Mouse (Mus musculus): Measurements from ENCODE around the gene Arl6ip5. TPM values are rescaled to one million over a fixed set of nuclear protein-coding genes. Genes with fewer than 3 reads are reported as not detected.
"Not testable (repeated sequence)": the region's sequence is repeated elsewhere in the genome, so short reads cannot be mapped to it uniquely, and the experiment has no call there.

The Arl6ip5 gene
- polyA plus RNA-seq, 1 experiment from 2014 or later: 165 TPM

DNA sequence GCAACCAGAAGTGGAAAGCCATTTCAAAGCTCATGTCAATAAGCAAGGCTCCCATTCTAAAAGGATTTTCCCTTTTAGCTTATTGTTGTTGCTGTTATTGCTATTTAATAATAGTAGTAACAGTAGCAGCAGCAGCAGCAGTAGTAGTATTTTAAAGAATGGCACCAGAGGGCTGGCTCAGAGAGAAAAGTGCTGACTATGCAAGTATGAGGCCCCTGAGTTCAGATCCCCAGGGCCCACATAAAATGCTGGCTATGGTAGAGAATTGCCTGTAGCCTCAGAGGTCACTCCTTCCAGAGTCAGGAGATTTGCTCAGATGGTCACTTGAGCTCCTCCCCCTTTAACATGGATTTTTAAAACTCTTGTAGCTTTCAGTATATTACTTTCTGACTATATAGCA is 34.7 kb downstream of the Arl6ip5 start:
- in situ Hi-C loops (cut with MboI; ENCODE audit: low pct_unique_long_range_greater_than_20kb): no loop called here
- DNase-seq (ENCODE audit: low read depth, low spot score) (no peak), ATAC-seq (no peak)
- CTCF ChIA-PET: interaction anchor here (0.9 to 1.3 kb wide), 6 partner anchors 10 to 281 kb away, joined by 3 to 9 read pairs (median 3); no protein-coding TSS in a partner anchor
- TF ChIP-seq CTCF (IDR thresholded peaks at IDR 0.05): no peak
- H3K27me3 ChIP-seq: no peaks in the 10 kb centered on the region
- POLR2A ChIA-PET: no interaction called here

DNA sequence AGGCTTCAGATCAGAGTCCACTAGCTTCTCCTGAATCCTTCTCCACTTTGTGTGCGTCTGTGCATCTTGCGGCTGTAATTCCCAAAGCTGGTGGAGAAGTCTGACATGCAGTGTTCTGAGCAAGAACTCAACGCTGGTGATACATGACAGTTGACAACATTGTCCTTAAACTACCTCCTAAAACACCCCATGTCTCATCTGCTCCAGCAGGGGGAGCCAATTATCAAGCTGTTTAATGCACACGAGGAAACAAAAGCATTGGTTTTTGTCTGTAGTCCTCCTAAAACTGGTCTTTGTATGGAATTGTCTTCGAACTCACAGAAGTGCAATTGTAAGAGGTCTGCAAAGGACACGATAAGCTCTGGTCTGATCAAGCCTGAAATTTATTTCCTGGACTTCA is 40.5 kb downstream of the Arl6ip5 start:
- in situ Hi-C loops (cut with MboI; ENCODE audit: low pct_unique_long_range_greater_than_20kb): loop anchor here (5.0 kb wide), 1 partner anchor 166 kb away; no protein-coding TSS in a partner anchor
- ATAC-seq (peak; percentile 51), DNase-seq (ENCODE audit: low read depth, low spot score) (no peak)
- POLR2A ChIA-PET: interaction anchor here (0.6 kb wide), 1 partner anchor 88 kb away, joined by 5 read pairs; no protein-coding TSS in a partner anchor
- H3K27me3 ChIP-seq: no peaks in the 10 kb centered on the region
- CTCF ChIA-PET: interaction anchor here (0.8 to 3.6 kb wide), 22 partner anchors 9 to 281 kb away, joined by 3 to 21 read pairs (median 5); partner anchors contain the start of genes Arl6ip5 and Uba3
- TF ChIP-seq CTCF (IDR thresholded peaks at IDR 0.05): peak; percentile 86

DNA sequence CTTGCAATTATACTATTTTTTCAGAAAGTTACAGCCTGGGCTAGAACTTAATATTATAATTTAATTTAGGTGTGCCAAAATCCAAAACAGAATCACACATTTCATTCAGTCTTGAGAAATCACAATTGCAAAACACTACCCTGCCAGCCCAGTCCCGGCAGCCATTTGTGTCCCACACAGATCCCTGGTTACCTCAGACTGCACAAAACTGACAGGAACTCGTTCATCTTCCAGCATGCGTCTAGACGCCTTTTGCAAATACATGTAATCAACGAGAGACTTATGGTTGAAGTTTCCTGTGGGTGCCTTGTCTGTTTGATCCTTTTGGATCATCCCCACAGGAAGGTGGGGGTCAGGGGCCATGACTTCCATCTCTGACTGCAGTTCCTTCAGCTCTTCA is 41.6 kb downstream of the Arl6ip5 start:
- in situ Hi-C loops (cut with MboI; ENCODE audit: low pct_unique_long_range_greater_than_20kb): loop anchor here (5.0 kb wide), 1 partner anchor 165 kb away; no protein-coding TSS in a partner anchor
- DNase-seq (ENCODE audit: low read depth, low spot score): no peak
- CTCF ChIA-PET: interaction anchor here (0.7 to 3.6 kb wide), 9 partner anchors 10 to 487 kb away, joined by 3 to 21 read pairs (median 4); partner anchors contain the start of gene Arl6ip5
- TF ChIP-seq CTCF (IDR thresholded peaks at IDR 0.05): no peak
- H3K27me3 ChIP-seq: no peaks in the 10 kb centered on the region
- POLR2A ChIA-PET: no interaction called here
- ATAC-seq: no peak

DNA sequence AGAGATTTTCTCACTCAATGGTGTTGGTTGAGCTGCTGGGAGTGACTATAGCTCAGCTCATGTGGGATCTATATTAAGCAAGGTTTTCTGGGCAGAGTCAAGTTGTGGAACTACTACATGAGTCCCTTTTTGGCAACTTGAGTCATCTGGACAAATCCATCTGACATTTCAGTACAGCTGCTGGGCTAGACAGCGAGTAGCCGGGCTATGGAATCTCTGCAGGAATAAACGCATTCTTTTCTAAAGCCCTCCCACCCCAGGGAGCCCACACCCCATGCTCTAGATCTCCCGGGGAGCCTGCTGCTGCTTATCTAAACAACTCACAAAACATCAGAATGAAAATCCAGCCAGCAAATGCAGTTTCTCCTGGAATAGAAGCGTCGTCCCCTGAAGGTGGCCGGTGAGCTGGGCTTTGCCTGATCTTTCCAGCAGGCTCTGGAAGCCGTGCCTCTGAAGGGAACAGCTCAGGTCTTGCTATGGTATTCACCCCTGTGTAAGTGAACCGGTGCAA is 42.3 kb downstream of the Arl6ip5 start, which contains the start of gene Lmod3:
Gene Lmod3 (minus strand): TSS at position 49 of the 511 bp plus-strand sequence.
- ChIA-PET CTCF (interaction anchor here (0.8 to 3.6 kb wide), 6 partner anchors 14 to 487 kb away, joined by 3 to 21 read pairs (median 4); no protein-coding TSS in a partner anchor), POLR2A (no interaction called here)
- DNase-seq (ENCODE audit: low read depth, low spot score) (no peak), ATAC-seq (no peak)
- in situ Hi-C loops (cut with MboI; ENCODE audit: low pct_unique_long_range_greater_than_20kb): loop anchor here (5.0 kb wide), 1 partner anchor 165 kb away; no protein-coding TSS in a partner anchor
- no peaks in the 10 kb centered on the region for H3K27me3 ChIP-seq
- no peak for TF ChIP-seq CTCF (IDR thresholded peaks at IDR 0.05)

DNA sequence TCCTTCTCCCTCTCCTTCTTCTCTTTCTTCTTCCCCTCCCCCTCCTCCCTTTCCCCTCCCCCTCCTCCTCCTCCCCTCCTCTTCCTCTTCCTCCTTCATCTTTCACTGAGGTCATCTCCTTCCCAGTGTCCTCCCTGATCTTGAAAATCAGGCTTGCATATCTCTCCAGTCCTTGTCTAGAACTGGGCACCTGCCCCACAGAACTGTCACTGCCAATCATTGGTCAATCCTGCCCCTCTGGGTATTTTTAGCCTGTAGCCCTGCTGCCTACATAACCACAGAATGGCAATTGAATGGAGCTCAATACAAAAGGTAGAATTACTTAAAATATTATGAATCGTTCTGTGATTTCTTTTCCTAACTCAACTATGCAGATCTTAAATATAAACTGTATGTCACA is 48.0 kb downstream of the Arl6ip5 start:
- in situ Hi-C loops (cut with MboI; ENCODE audit: low pct_unique_long_range_greater_than_20kb): loop anchor here (5.0 kb wide), 1 partner anchor 264 kb away; no protein-coding TSS in a partner anchor
- POLR2A ChIA-PET: no interaction called here
- DNase-seq (ENCODE audit: low read depth, low spot score) (no peak), ATAC-seq (no peak)
- H3K27me3 ChIP-seq: no peaks in the 10 kb centered on the region
- TF ChIP-seq CTCF (IDR thresholded peaks at IDR 0.05): no peak
- CTCF ChIA-PET: no interaction called here

DNA sequence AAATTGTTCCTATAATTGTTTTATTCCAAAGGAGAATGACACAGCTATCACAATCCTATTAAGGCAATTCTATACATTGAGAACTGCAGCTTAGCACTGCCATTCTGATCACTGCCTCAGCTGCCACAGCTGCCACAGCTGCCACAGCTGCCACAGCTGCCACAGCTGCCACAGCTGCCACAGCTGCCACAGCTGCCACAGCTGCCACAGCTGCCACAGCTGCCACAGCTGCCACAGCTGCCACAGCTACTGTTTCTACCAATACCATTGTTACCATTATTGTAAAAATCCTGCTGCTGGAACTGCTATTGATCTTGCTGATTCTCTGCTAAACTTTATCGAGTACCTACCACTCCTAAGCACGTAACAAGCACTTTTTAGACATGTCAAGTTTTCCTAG is 49.4 kb downstream of the Arl6ip5 start:
- H3K27me3 ChIP-seq; DNase-seq (ENCODE audit: low read depth, low spot score); POLR2A ChIA-PET; ATAC-seq: not testable (repeated sequence)
- in situ Hi-C loops (cut with MboI; ENCODE audit: low pct_unique_long_range_greater_than_20kb): loop anchor here (5.0 kb wide), 1 partner anchor 262 kb away; no protein-coding TSS in a partner anchor
- CTCF ChIA-PET: interaction anchor here (1.1 to 1.4 kb wide), 3 partner anchors 9 to 157 kb away, joined by 3 to 7 read pairs (median 4); no protein-coding TSS in a partner anchor

DNA sequence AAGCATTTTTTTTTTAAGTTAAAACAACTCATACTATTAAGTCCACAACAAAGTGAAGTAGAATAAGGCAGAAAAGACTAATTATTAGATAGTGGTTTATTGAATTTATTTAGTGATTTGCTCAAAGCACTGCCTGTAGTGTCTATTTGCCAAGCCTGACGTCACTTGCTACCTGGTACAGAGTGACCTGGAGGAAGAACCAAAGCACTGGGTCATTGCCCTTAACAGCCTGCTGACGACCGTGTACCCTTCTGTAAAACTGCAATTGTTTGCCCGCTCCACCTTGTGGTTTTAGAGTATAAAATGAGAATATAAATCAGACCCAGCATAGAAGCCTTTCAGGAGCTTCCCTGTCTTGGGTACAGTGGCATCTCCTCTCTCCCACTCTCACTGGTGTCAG is 51.7 kb downstream of the Arl6ip5 start:
- POLR2A ChIA-PET: interaction anchor here (0.7 kb wide), 1 partner anchor 153 kb away, joined by 6 read pairs; no protein-coding TSS in a partner anchor
- ATAC-seq (no peak), DNase-seq (ENCODE audit: low read depth, low spot score) (no peak)
- in situ Hi-C loops (cut with MboI; ENCODE audit: low pct_unique_long_range_greater_than_20kb): no loop called here
- CTCF ChIA-PET: interaction anchor here (0.7 to 1.8 kb wide), 2 partner anchors 10 to 19 kb away, joined by 3 read pairs; no protein-coding TSS in a partner anchor
- no peak for TF ChIP-seq CTCF (IDR thresholded peaks at IDR 0.05)
- no peaks in the 10 kb centered on the region for H3K27me3 ChIP-seq

DNA sequence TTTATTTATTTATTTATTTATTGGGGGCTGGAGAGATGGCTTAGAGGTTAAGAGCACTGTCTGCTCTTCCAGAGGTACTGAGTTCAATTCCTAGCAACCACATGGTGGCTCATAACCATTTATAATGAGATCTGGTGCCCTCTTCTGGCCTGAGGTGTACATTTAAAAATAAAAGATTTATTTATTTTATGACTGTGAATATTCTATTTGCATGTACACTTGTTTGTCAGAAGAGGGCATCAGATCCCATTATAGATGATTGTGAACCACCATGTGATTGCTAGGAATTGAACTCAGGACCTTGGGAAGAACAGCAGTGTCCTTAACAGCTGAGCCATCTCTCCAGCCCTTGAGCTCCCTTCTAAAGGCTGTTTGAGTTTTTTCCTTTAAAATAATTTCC is 53.3 kb downstream of the Arl6ip5 start:
- in situ Hi-C loops (cut with MboI; ENCODE audit: low pct_unique_long_range_greater_than_20kb); POLR2A ChIA-PET; H3K27me3 ChIP-seq; CTCF ChIA-PET; ATAC-seq; DNase-seq (ENCODE audit: low read depth, low spot score): not testable (repeated sequence)
- peak; percentile 60 for TF ChIP-seq CTCF (IDR thresholded peaks at IDR 0.05)

DNA sequence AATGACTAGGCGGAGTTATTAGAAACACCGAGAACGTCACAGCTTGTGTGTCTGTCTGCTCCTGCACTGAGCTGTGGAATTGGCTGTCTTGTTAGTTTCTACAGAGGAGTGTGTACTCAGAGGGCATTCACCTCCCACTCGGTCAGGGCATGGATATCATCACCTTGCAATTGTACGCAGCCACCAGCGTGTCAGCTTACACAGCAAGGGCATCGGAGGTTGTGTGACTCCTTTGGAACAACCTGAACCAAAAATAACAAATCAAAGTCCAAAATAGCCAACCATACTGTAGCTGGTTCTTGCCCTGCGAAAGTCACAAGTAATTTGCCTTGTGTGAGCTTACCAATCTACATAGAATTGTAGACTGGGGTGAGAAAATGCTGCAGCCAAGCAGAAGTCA is 54.8 kb downstream of the Arl6ip5 start:
- no peak for ATAC-seq
- in situ Hi-C loops (cut with MboI; ENCODE audit: low pct_unique_long_range_greater_than_20kb): no loop called here
- H3K27me3 ChIP-seq: no peaks in the 10 kb centered on the region
- no peak for DNase-seq (ENCODE audit: low read depth, low spot score)
- TF ChIP-seq CTCF (IDR thresholded peaks at IDR 0.05): no peak
- POLR2A ChIA-PET: interaction anchor here (0.7 kb wide), 1 partner anchor 139 kb away, joined by 4 read pairs; no protein-coding TSS in a partner anchor
- CTCF ChIA-PET: interaction anchor here (0.7 to 2.0 kb wide), 3 partner anchors 15 to 154 kb away, joined by 3 to 7 read pairs (median 5); no protein-coding TSS in a partner anchor

DNA sequence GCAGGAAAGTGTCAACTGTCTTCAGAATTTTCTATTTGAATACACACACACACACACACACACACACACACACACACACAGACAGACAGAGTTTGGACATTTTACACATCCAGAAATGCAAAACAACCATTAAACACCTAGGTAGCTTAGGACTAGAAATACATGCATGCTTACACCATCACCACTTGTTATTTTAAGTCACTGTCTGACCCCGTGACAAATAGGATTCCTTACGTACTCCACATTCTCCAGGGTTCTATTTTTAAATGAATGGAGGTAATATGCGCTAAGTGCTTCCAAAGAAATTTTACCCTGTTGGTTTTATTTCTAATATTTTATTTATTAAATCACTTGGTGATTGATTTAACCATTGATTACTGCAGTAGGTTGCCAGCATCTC is 55.2 kb downstream of the Arl6ip5 start:
- POLR2A ChIA-PET: interaction anchor here (0.7 kb wide), 1 partner anchor 139 kb away, joined by 4 read pairs; no protein-coding TSS in a partner anchor
- TF ChIP-seq CTCF (IDR thresholded peaks at IDR 0.05): no peak
- ATAC-seq: no peak
- in situ Hi-C loops (cut with MboI; ENCODE audit: low pct_unique_long_range_greater_than_20kb): no loop called here
- CTCF ChIA-PET: interaction anchor here (1.0 to 2.0 kb wide), 5 partner anchors 10 to 151 kb away, joined by 3 to 7 read pairs (median 4); partner anchors contain the start of gene Lmod3
- no peaks in the 10 kb centered on the region for H3K27me3 ChIP-seq
- no peak for DNase-seq (ENCODE audit: low read depth, low spot score)

DNA sequence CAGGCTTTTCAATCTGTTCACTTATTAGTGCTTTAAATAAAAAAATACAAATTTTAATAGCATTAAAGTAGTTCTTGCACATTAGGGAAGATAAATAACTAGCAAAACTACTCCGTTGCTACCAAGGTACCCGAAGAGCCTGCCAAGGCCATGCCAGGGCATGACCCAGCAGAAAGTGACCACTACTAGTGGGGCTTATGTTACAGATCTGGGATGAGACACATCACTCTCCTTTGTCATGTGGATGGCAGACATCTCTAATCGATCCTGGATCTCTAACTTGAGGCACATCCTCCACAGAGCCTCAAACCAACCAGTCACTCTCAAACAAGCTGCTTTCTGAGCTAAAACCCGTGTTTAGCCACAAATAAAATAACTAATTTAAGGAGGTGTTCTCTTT is 56.2 kb downstream of the Arl6ip5 start:
- TF ChIP-seq CTCF (IDR thresholded peaks at IDR 0.05): no peak
- POLR2A ChIA-PET: interaction anchor here (0.6 kb wide), 1 partner anchor 222 kb away, joined by 3 read pairs; no protein-coding TSS in a partner anchor
- CTCF ChIA-PET: interaction anchor here (0.9 to 2.0 kb wide), 9 partner anchors 9 to 150 kb away, joined by 3 to 7 read pairs (median 3); partner anchors contain the start of gene Lmod3
- DNase-seq (ENCODE audit: low read depth, low spot score): no peak
- no peak for ATAC-seq
- H3K27me3 ChIP-seq: no peaks in the 10 kb centered on the region
- in situ Hi-C loops (cut with MboI; ENCODE audit: low pct_unique_long_range_greater_than_20kb): no loop called here
